Mouse (Mus musculus) cortical plate, adult 2 months (tissue): ENCODE results near the gene Vkorc1l1. TPM values are rescaled to one million over a fixed set of nuclear protein-coding genes. Genes with fewer than 3 reads are reported as not detected.

Experiments used
- H3K27ac ChIP-seq: fragments of 200-500 bp; 2 replicates; pipeline ENCODE4 v1.5.1; 2012; ENCODE audit warnings: low read length, control low read depth, inconsistent platforms; ENCODE audit not compliant: insufficient read depth
- H3K4me1 ChIP-seq: fragments of 200-500 bp; 2 replicates; pipeline ENCODE4 v1.6.1; 2011; ENCODE audit warnings: low read length; ENCODE audit not compliant: control insufficient read depth, insufficient read depth
- H3K4me3 ChIP-seq: fragments of 200-500 bp; 2 replicates; pipeline ENCODE4 v1.5.1; 2011; ENCODE audit warnings: mild to moderate bottlenecking, low read length, control low read depth; ENCODE audit not compliant: insufficient read depth
- CTCF ChIP-seq: fragments of 200-500 bp; IDR thresholded peaks from 2 replicates; pipeline ENCODE4 v1.5.1; 2011; ENCODE audit warnings: mild to moderate bottlenecking, control low read depth, low read length; ENCODE audit not compliant: insufficient read depth; ENCODE audit errors: extremely low read depth
- POLR2A ChIP-seq: fragments of 200-500 bp; IDR thresholded peaks from 2 replicates; pipeline ENCODE4 v1.6.1; 2011; ENCODE audit warnings: mild to moderate bottlenecking, low read length, control low read depth; ENCODE audit not compliant: insufficient read depth; ENCODE audit errors: extremely low read depth
- polyA plus RNA-seq: library from polyadenylated mRNA; depleted of rRNA; stranded (reverse); fragments of >200 nt; gene quantifications from 2 replicates; pipeline ENCODE4 v1.2.3, GENCODE M21; 2012

Vkorc1l1 gene
- polyA plus RNA-seq, 1 experiment = 39.4 TPM

DNA sequence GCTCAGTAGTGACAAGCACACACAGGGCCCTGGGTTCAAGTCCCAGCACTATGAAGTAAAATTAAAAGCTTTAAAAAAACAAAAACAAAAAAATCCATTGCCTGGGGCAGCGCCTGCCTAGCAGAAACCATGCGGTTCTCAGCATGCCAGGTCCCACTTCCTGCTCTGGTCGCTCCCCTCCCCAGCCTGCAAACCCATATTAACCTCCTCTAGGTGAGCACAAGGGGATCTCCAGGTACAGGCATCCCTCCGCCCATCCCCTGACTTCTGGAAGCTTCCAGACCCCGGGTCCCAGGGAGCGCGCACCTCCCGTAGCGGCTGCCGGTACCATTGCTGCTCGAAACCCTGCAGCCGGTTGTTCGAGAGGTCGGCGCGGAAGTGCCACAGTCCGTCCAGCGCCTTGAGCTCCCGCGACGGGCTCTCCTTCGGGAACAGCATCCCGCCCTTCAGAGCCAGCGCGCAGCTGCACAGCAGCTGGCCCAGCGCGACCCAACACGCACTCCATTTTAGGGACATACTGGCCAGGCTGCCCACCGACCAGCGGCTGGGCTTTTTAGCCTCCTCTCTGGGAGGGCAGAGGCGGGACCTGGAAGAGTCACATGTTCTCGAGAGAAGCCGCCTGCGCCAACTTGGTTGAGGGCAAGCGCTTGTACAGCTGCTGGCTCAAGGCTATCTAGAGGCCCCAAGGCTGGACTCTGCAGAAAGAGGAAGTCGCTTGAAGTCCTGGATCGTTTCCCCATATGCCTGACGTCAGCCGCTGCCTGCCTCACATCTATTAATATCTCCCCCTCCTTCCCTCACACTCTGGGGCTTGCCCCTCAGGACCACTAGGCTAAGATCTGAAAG, 60.8 kb downstream of the Vkorc1l1 start, which contains the start of gene Gusb:
TSS of gene Gusb (minus strand) at position 749 of the 846 bp plus-strand sequence.
- TF ChIP-seq POLR2A = no peak
- peak within 1 kb of the TSS; percentile 51 for H3K4me3 ChIP-seq
- H3K27ac ChIP-seq = peak within 1 kb of the TSS; percentile 42
- 0 out of 2 replicates have a peak, but pooled peaks cover 2% of the 10 kb centered on the region for H3K4me1 ChIP-seq

- Histone ChIP-seq H3K4me1 (0 out of 2 replicates have a peak, but pooled peaks cover 2% of the 10 kb centered on the region), H3K4me3 (peak overlapping the region; percentile 51; the same call in 1 of the 2 replicates), H3K27ac (peak overlapping the region; percentile 42; the same call in 1 of the 2 replicates)
- no peak for TF ChIP-seq POLR2A
- TF ChIP-seq CTCF = no peak
Observed at GRCm38 (mm10) chr5:130003229-130003628, 61.5 kb downstream of the Vkorc1l1 start.

- TF ChIP-seq POLR2A (no peak), CTCF (peak; percentile 20; the same call in 1 of the 2 replicates)
- H3K4me3 ChIP-seq = no peak overlapping the region
- H3K27ac ChIP-seq = no peak overlapping the region
- H3K4me1 ChIP-seq = 0 out of 2 replicates have a peak, but pooled peaks cover 2% of the 10 kb centered on the region
Observed at GRCm38 (mm10) chr5:130007344-130007743, 65.6 kb downstream of the Vkorc1l1 start.

DNA sequence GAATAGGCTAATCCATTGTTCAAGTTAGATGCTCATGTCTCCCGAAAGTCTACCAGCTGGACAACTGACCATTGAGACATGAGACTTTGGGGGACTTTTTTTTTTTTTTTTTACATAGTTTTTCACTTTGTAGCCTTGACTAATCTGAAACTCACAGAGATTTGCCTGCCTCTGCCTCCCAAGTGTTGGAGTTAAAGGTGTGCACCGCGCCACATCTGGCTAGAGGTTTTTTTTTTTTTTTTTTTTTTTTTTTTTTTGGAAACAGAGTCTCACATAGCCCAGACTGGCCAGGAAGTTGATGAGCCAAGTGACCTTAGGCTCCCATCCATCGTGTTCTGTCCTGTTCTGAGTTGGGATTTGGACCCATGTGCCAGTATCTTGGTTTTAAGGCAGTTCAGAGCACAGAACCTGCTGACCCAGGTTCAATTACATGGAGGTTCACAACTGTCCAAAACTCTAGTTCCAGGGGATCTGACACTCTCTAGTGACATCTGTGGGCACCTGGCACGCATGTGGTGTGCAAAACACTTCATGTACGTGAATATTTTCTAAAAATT, 66.3 kb downstream of the Vkorc1l1 start:
- Histone ChIP-seq H3K4me3 (no peak overlapping the region), H3K4me1 (0 out of 2 replicates have a peak, but pooled peaks cover 2% of the 10 kb centered on the region), H3K27ac (no peak overlapping the region)
- TF ChIP-seq CTCF (no peak), POLR2A (no peak)

DNA sequence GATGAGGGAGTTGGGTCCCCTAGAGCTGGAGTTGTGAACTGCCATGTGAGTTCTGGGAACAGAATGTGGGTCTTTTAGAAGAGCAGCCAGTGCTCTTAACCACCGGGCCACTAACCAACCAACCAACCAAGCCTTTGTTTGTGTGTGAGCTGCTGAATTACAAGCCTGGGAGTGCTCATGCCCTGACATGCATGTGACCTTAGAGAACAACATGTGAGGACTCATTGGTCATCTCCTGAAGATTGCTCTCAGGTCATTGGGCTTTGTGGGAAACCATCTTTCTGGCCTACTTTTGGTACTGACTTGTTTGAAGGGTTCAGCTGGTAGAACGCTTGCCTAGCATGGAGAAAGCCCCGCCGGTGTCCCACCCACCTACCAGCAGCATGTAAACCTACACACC, 68.0 kb downstream of the Vkorc1l1 start:
- TF ChIP-seq POLR2A (no peak), CTCF (no peak)
- no peaks in the 10 kb centered on the region for H3K4me1 ChIP-seq
- H3K4me3 ChIP-seq = no peak overlapping the region
- H3K27ac ChIP-seq = no peak overlapping the region

GRCm38 (mm10) chr5:130010961-130011360, 69.2 kb downstream of the Vkorc1l1 start:
- TF ChIP-seq POLR2A (no peak), CTCF (peak; percentile 14; the same call in 1 of the 2 replicates)
- no peaks in the 10 kb centered on the region for H3K4me1 ChIP-seq
- no peak overlapping the region for H3K4me3 ChIP-seq
- H3K27ac ChIP-seq = no peak overlapping the region

DNA sequence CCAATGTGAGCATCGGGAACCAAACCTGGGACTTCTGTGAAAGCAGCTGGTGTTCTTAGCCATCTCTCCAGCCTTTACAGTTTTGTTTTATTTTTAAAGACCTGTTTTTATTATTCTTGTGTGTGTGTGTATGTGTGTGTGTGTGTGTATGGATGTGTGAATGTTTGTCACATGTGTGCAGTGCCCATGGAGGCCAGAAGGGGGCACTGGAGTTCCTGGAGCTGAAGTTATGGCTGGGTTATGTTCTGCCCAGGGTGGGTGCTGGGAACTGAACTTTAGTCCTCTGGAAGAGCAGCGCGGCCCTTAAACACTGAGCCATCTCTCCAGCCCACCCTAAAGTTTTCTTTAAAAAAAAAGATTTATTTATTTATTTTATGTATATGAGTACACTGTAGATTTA, 73.3 kb downstream of the Vkorc1l1 start:
- TF ChIP-seq POLR2A (no peak), CTCF (no peak)
- no peak overlapping the region for H3K27ac ChIP-seq
- no peak overlapping the region for H3K4me3 ChIP-seq
- H3K4me1 ChIP-seq = no peaks in the 10 kb centered on the region

DNA sequence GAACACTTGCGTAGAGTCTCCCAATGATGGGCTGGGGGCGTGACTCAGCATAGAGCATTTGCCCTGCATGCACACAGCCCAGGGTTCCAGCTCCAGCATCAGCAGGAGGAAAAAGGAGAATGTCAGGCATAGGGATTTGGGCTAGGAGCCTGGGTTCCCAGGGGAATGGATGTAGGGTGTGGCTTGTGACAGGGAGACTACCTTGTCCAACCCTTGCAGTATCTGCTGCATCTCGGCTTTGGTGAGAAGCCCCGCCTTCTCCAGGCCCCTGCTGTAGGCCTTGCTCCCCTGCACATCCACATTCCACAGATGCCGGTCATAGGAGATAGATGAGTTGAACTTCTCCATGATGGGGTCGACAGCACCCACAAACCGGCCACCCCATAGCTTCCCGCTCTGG, 77.7 kb downstream of the Vkorc1l1 start:
- no peaks in the 10 kb centered on the region for H3K4me1 ChIP-seq
- no peak overlapping the region for H3K4me3 ChIP-seq
- TF ChIP-seq CTCF (no peak), POLR2A (no peak)
- H3K27ac ChIP-seq = no peak overlapping the region

GRCm38 (mm10) chr5:130021361-130021966, 79.7 kb downstream of the Vkorc1l1 start:
- TF ChIP-seq CTCF (no peak), POLR2A (no peak)
- no peak overlapping the region for H3K27ac ChIP-seq

More at GRCm38 (mm10) chr5:130021361-130021966, 79.7 kb downstream of the Vkorc1l1 start:
- Histone ChIP-seq H3K4me3 (no peak overlapping the region), H3K4me1 (no peaks in the 10 kb centered on the region)
